Mouse (Mus musculus) liver, adult 2 months (tissue): ENCODE results near the gene Fgfr2. TPM values are rescaled to one million over a fixed set of nuclear protein-coding genes. Genes with fewer than 3 reads are reported as not detected.

Experiments used
- DNase-seq: peaks from one replicate; pipeline ENCODE4 v3.0.0-alpha.2; 2011; ENCODE audit warnings: low read depth, low spot score; ENCODE audit errors: extremely low read depth
- H3K27ac ChIP-seq: fragments of 200-500 bp; replicated peaks from 2 replicates; pipeline ENCODE4 v1.5.1; 2012; ENCODE audit warnings: low read depth, mild to moderate bottlenecking, control low read depth, inconsistent platforms, low read length; ENCODE audit not compliant: insufficient read depth
- H3K27me3 ChIP-seq: fragments of 200-500 bp; 2 replicates; pipeline ENCODE4 v1.6.1; 2012; ENCODE audit warnings: mild to moderate bottlenecking, moderate library complexity, low read length, inconsistent platforms; ENCODE audit not compliant: control insufficient read depth, insufficient read depth
- H3K36me3 ChIP-seq: fragments of 200-500 bp; 2 replicates; pipeline ENCODE4 v1.6.1; 2012; ENCODE audit warnings: low read length, inconsistent platforms; ENCODE audit not compliant: control insufficient read depth, insufficient read depth
- H3K4me1 ChIP-seq: fragments of 200-500 bp; 2 replicates; pipeline ENCODE4 v1.6.1; 2011; ENCODE audit warnings: low read length; ENCODE audit not compliant: control insufficient read depth, insufficient read depth
- H3K4me3 ChIP-seq: fragments of 200-500 bp; 2 replicates; pipeline ENCODE4 v1.5.1; 2011; ENCODE audit warnings: low read depth, mild to moderate bottlenecking, control low read depth, low read length, moderate library complexity; ENCODE audit not compliant: insufficient read depth
- H3K79me2 ChIP-seq: fragments of 200-500 bp; 2 replicates; pipeline ENCODE4 v1.6.1; 2012; ENCODE audit warnings: inconsistent platforms, mild to moderate bottlenecking, low read length, moderate library complexity; ENCODE audit not compliant: control insufficient read depth, insufficient read depth
- H3K9ac ChIP-seq: fragments of 200-500 bp; 2 replicates; pipeline ENCODE4 v1.6.1; 2012; ENCODE audit warnings: low read depth, mild to moderate bottlenecking, control low read depth, inconsistent platforms, low read length
- CTCF ChIP-seq: fragments of 200-500 bp; IDR thresholded peaks from 2 replicates; pipeline ENCODE4 v1.5.1; 2011; ENCODE audit warnings: low read depth, low read length, control low read depth
- POLR2A ChIP-seq: fragments of 200-500 bp; IDR thresholded peaks from 2 replicates; pipeline ENCODE4 v1.6.1; 2011; ENCODE audit warnings: low read length, control low read depth; ENCODE audit not compliant: insufficient read depth; ENCODE audit errors: extremely low read depth
- WGBS: fragments of 180-500 bp; shearing (Covaris S2); methylation state at CpG from one replicate; pipeline ENCODE4 v1.1.7; 2018; 5-methylcytosine and 5-hydroxymethylcytosine counted together
- polyA plus RNA-seq: library from polyadenylated mRNA; depleted of rRNA; stranded (reverse); fragments of >200 nt; gene quantifications from 2 replicates; pipeline ENCODE4 v1.2.3, GENCODE M21; 2012
- total RNA-seq: library from RNA; depleted of rRNA; stranded (reverse); fragments of >200 nt; gene quantifications from 2 replicates; pipeline ENCODE4 v1.2.3, GENCODE M21; 2014

Fgfr2 gene
- total and polyA plus RNA-seq, 2 experiments: 16.7 to 35.2 TPM

DNA sequence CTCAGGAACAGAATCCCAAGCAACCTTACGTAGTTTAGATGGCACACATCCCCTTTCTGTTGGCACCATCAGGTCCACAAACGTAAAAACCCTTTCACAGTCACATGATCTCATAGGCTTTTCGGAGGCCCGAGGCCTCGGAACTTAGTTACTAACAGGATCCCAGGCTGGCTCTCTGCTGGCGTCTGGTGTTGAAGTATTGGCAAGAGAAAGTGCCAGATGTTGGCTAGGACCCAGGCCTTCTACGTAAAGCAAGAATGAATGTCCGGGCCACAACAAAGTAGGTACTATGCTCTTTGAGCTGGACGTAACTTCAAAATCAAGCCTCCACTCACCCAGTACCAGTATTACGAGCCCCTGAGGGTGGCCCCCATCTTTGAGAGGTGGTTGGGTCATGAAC, 909.1 kb downstream of the Fgfr2 start:
- Histone ChIP-seq H3K27me3 (no peaks in the 10 kb centered on the region), H3K4me3 (no peak overlapping the region), H3K79me2 (no peaks in the 10 kb centered on the region), H3K36me3 (no peaks in the 10 kb centered on the region), H3K9ac (no peak overlapping the region), H3K4me1 (no peaks in the 10 kb centered on the region), H3K27ac (no peak overlapping the region)
- 71% methylated on average over 10 of the region's 10 CpGs for WGBS
- no peak for TF ChIP-seq POLR2A
- no peak for TF ChIP-seq CTCF
- no peak for DNase-seq

- no peaks in the 10 kb centered on the region for H3K27me3 ChIP-seq
- H3K79me2 ChIP-seq: no peaks in the 10 kb centered on the region
- no peak overlapping the region for H3K4me3 ChIP-seq
- 3% methylated on average over 8 of the region's 8 CpGs for WGBS
- no peaks in the 10 kb centered on the region for H3K4me1 ChIP-seq
- no peaks in the 10 kb centered on the region for H3K36me3 ChIP-seq
- TF ChIP-seq CTCF: peak; percentile 91
- TF ChIP-seq POLR2A: no peak
- H3K9ac ChIP-seq: no peak overlapping the region
- H3K27ac ChIP-seq: no peak overlapping the region
- DNase-seq: no peak
Observed at GRCm38 (mm10) chr7:132213460-132213859, 909.7 kb downstream of the Fgfr2 start.

GRCm38 (mm10) chr7:132211920-132212701, 911.0 kb downstream of the Fgfr2 start:
- Histone ChIP-seq H3K9ac (no peak overlapping the region), H3K4me1 (no peaks in the 10 kb centered on the region), H3K27ac (no peak overlapping the region), H3K79me2 (no peaks in the 10 kb centered on the region), H3K27me3 (no peaks in the 10 kb centered on the region), H3K36me3 (no peaks in the 10 kb centered on the region), H3K4me3 (no peak overlapping the region)
- DNase-seq: no peak
- 84% methylated on average over 6 of the region's 6 CpGs for WGBS
- TF ChIP-seq CTCF: no peak
- TF ChIP-seq POLR2A: no peak

GRCm38 (mm10) chr7:132210616-132211015, 912.5 kb downstream of the Fgfr2 start:
- no peak overlapping the region for H3K4me3 ChIP-seq
- no peak overlapping the region for H3K9ac ChIP-seq
- TF ChIP-seq CTCF (no peak), POLR2A (no peak)
- DNase-seq: no peak
- no peaks in the 10 kb centered on the region for H3K4me1 ChIP-seq
- 79% methylated on average over 5 of the region's 5 CpGs for WGBS
- H3K36me3 ChIP-seq: no peaks in the 10 kb centered on the region
- no peak overlapping the region for H3K27ac ChIP-seq
- no peaks in the 10 kb centered on the region for H3K27me3 ChIP-seq
- no peaks in the 10 kb centered on the region for H3K79me2 ChIP-seq

GRCm38 (mm10) chr7:132208946-132209651, 914.1 kb downstream of the Fgfr2 start:
- Histone ChIP-seq H3K9ac (no peak overlapping the region), H3K27me3 (no peaks in the 10 kb centered on the region), H3K79me2 (no peaks in the 10 kb centered on the region), H3K4me3 (no peak overlapping the region), H3K36me3 (no peaks in the 10 kb centered on the region), H3K4me1 (no peaks in the 10 kb centered on the region), H3K27ac (no peak overlapping the region)
- 81% methylated on average over 9 of the region's 9 CpGs for WGBS
- no peak for DNase-seq
- TF ChIP-seq POLR2A (no peak), CTCF (no peak)
